Mouse (Mus musculus) heart, embryonic 12.5 days (tissue): Measurements from ENCODE around the gene Nme4. TPM values are rescaled to one million over a fixed set of nuclear protein-coding genes. Genes with fewer than 3 reads are reported as not detected.

Experiments used
- ATAC-seq: fragments of 200-750 bp; cut with Nextera tagmentation; 2 replicates; pipeline ENCODE4 v1.8.0; 2017; ENCODE audit warnings: moderate TSS enrichment, moderate library complexity; ENCODE audit not compliant: insufficient number of reproducible peaks, low FRiP score
- H3K27ac ChIP-seq: fragments of 300-500 bp; sonication (generic); 2 replicates; pipeline ENCODE4 v1.5.1; 2016; ENCODE audit warnings: mild to moderate bottlenecking, moderate library complexity; ENCODE audit not compliant: poor library complexity, severe bottlenecking
- H3K27me3 ChIP-seq: fragments of 300-500 bp; sonication (generic); replicated peaks from 2 replicates; pipeline ENCODE4 v1.6.1; 2016; ENCODE audit warnings: mild to moderate bottlenecking, moderate library complexity
- H3K36me3 ChIP-seq: fragments of 300-500 bp; sonication (generic); 2 replicates; pipeline ENCODE4 v1.6.1; 2016; ENCODE audit warnings: mild to moderate bottlenecking, moderate library complexity
- H3K4me1 ChIP-seq: fragments of 300-500 bp; sonication (generic); replicated peaks from 2 replicates; pipeline ENCODE4 v1.6.1; 2016; ENCODE audit warnings: mild to moderate bottlenecking
- H3K4me2 ChIP-seq: fragments of 300-500 bp; sonication (generic); 2 replicates; pipeline ENCODE4 v1.6.1; 2016; ENCODE audit warnings: mild to moderate bottlenecking, moderate library complexity
- H3K4me3 ChIP-seq: fragments of 300-500 bp; sonication (generic); 2 replicates; pipeline ENCODE4 v1.5.1; 2016; ENCODE audit warnings: mild to moderate bottlenecking
- H3K9ac ChIP-seq: fragments of 300-500 bp; sonication (generic); 2 replicates; pipeline ENCODE4 v1.6.1; 2016; ENCODE audit warnings: mild to moderate bottlenecking, moderate library complexity
- H3K9me3 ChIP-seq: fragments of 300-500 bp; sonication (generic); replicated peaks from 2 replicates; pipeline ENCODE4 v1.6.1; 2016; ENCODE audit warnings: mild to moderate bottlenecking, moderate library complexity
- WGBS: fragments of 180-500 bp; shearing (Covaris S2); methylation state at CpG from one replicate; pipeline ENCODE4 v1.1.7; 2016; 5-methylcytosine and 5-hydroxymethylcytosine counted together
- polyA plus RNA-seq: library from polyadenylated mRNA; unstranded; fragments of >200 nt; fragmentation: Nextera tagmentation; extraction: Ambion mirVana; gene quantifications from 2 replicates; pipeline ENCODE4 v1.2.1, GENCODE M21; 2016

Nme4 gene
- polyA plus RNA-seq, 1 experiment from 2014 or later = 65.9 TPM

DNA sequence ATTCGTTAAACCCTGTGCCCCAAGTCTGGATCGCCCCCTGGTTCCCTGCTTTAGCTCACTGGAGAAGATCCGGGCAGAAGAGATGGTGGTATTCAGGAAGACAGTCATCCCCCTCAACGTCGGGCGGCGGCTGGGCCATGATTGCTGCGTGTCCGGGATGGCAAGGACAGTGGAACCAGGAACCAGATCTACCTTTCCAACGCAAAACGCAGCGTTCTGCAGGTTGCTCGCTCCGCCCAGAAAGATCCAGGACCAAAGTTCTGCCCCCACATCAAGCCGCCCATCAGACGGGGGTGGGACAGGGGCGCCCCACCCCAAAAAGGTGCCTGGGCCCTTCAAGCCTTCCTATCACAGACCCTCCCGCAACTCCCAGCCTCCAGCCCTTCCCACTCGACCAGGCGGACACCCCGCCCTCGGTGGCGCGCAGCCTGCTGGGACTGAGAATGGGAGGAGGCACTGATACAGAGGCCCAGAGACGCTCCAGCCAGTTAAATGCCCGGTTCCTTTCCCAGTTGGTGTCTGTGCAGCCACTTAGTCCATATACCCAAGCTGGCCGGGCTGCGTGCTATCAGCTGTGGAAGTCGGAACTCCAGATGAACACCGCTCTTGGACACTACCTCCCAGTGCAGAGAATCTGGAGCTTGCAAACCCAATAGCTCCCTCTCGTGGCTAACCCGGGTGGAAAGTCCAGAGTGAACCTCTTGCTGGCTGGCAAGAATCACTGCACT is 5.3 kb downstream of the Nme4 start, which contains the start of gene Decr2:
Decr2 (minus strand) TSS at position 433 of the 728 bp plus-strand sequence.
- Histone ChIP-seq H3K36me3 (peaks cover 30% of the 10 kb centered on the region), H3K4me3 (peak within 1 kb of the TSS; percentile 68), H3K27me3 (no peaks in the 10 kb centered on the region), H3K4me1 (peaks cover 12% of the 10 kb centered on the region), H3K4me2 (peak within 1 kb of the TSS; percentile 75), H3K27ac (peak within 1 kb of the TSS; percentile 79), H3K9ac (peak within 1 kb of the TSS; percentile 70), H3K9me3 (no peaks in the 10 kb centered on the region)
- WGBS = under 1% methylated on average over 32 of the region's 32 CpGs
- ATAC-seq = peak; percentile 87

- WGBS = 86% methylated on average over 9 of the region's 9 CpGs
Measured at GRCm38 (mm10) chr17:26087059-26087564, 8.3 kb downstream of the Nme4 start.

GRCm38 (mm10) chr17:26080867-26081266 is 14.5 kb downstream of the Nme4 start:
- H3K36me3 ChIP-seq = peaks cover 22% of the 10 kb centered on the region
- H3K27ac ChIP-seq = no peak overlapping the region
- H3K9ac ChIP-seq = no peak overlapping the region

More at GRCm38 (mm10) chr17:26087059-26087564, 8.3 kb downstream of the Nme4 start:
- Histone ChIP-seq H3K9me3 (no peaks in the 10 kb centered on the region), H3K36me3 (peaks cover 33% of the 10 kb centered on the region), H3K4me1 (peaks cover 4% of the 10 kb centered on the region), H3K4me3 (no peak overlapping the region), H3K9ac (no peak overlapping the region), H3K4me2 (no peak overlapping the region), H3K27ac (no peak overlapping the region), H3K27me3 (no peaks in the 10 kb centered on the region)
- ATAC-seq = no peak

DNA sequence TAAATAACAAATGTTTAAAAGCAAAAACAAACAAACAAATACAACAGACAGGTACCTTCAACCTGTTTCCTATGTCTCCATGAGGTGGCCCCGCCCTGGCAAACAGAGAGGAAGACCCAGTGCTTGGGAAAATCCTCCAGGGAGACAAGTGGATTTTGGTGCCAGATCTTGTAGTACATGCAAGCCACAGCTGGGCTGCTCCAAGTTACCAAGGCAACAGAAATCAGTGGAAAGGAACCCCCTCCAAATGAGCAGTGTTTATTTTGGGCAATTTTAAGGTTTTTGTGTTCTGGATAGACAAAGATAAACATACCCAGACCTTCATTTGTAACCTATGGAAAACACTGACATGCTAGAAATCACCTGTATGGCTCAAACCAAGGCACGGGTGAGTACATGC is 16.6 kb downstream of the Nme4 start:
- no peak overlapping the region for H3K4me2 ChIP-seq
- H3K27ac ChIP-seq = no peak overlapping the region
- H3K9ac ChIP-seq = no peak overlapping the region
- WGBS = 75% methylated on average over 2 of the region's 2 CpGs
- H3K4me3 ChIP-seq = no peak overlapping the region
- peaks cover 17% of the 10 kb centered on the region for H3K36me3 ChIP-seq
- H3K27me3 ChIP-seq = 0 out of 2 replicates have a peak, but pooled peaks cover 2% of the 10 kb centered on the region
- no peaks in the 10 kb centered on the region for H3K9me3 ChIP-seq
- ATAC-seq = no peak
- no peaks in the 10 kb centered on the region for H3K4me1 ChIP-seq

More at GRCm38 (mm10) chr17:26080867-26081266, 14.5 kb downstream of the Nme4 start:
- H3K4me2 ChIP-seq = no peak overlapping the region
- H3K4me3 ChIP-seq = no peak overlapping the region
- no peaks in the 10 kb centered on the region for H3K9me3 ChIP-seq
- no peaks in the 10 kb centered on the region for H3K27me3 ChIP-seq
- no peak for ATAC-seq
- WGBS = 32% methylated on average over 2 of the region's 2 CpGs
- no peaks in the 10 kb centered on the region for H3K4me1 ChIP-seq

GRCm38 (mm10) chr17:26075246-26075645 is 20.2 kb downstream of the Nme4 start:
- peaks cover 6% of the 10 kb centered on the region; the same call in 1 of the 2 replicates for H3K27me3 ChIP-seq
- H3K36me3 ChIP-seq = no peaks in the 10 kb centered on the region
- ATAC-seq = no peak
- no peak overlapping the region for H3K4me3 ChIP-seq
- no peak overlapping the region for H3K4me2 ChIP-seq
- H3K27ac ChIP-seq = no peak overlapping the region
- WGBS = 64% methylated on average over 3 of the region's 3 CpGs
- H3K9ac ChIP-seq = no peak overlapping the region
- no peaks in the 10 kb centered on the region for H3K9me3 ChIP-seq
- H3K4me1 ChIP-seq = no peaks in the 10 kb centered on the region

GRCm38 (mm10) chr17:26070136-26070535 is 25.3 kb downstream of the Nme4 start:
- no peak for ATAC-seq
- H3K4me3 ChIP-seq = peak overlapping the region; percentile 69
- no peaks in the 10 kb centered on the region for H3K9me3 ChIP-seq
- H3K4me1 ChIP-seq = peaks cover 37% of the 10 kb centered on the region
- peaks cover 3% of the 10 kb centered on the region; the same call in 1 of the 2 replicates for H3K36me3 ChIP-seq
- peak overlapping the region; percentile 94 for H3K4me2 ChIP-seq
- H3K9ac ChIP-seq = 0 out of 2 replicates have a peak overlapping the region, but pooled peaks have one; percentile 79
- WGBS = 29% methylated on average over 6 of the region's 6 CpGs
- H3K27me3 ChIP-seq = peaks cover 6% of the 10 kb centered on the region; the same call in 1 of the 2 replicates
- H3K27ac ChIP-seq = no peak overlapping the region

GRCm38 (mm10) chr17:26068831-26069739 is 26.3 kb downstream of the Nme4 start, which contains the start of gene Rab11fip3:
Gene Rab11fip3 (minus strand): TSS chr17:26069555.
- Histone ChIP-seq H3K4me2 (peak within 1 kb of the TSS; percentile 94), H3K27ac (peak within 1 kb of the TSS; percentile 66), H3K36me3 (peaks cover 3% of the 10 kb centered on the region; the same call in 1 of the 2 replicates), H3K9me3 (no peaks in the 10 kb centered on the region), H3K4me1 (peaks cover 48% of the 10 kb centered on the region), H3K4me3 (peak within 1 kb of the TSS; percentile 69), H3K9ac (peak within 1 kb of the TSS; percentile 79), H3K27me3 (peaks cover 3% of the 10 kb centered on the region; the same call in 1 of the 2 replicates)
- under 1% methylated on average over 94 of the region's 94 CpGs for WGBS
- peak; percentile 95 for ATAC-seq

- Histone ChIP-seq H3K27me3 (peaks cover 3% of the 10 kb centered on the region; the same call in 1 of the 2 replicates), H3K27ac (no peak overlapping the region), H3K36me3 (peaks cover 8% of the 10 kb centered on the region; the same call in 1 of the 2 replicates), H3K9ac (peak overlapping the region; percentile 79), H3K4me2 (peak overlapping the region; percentile 94), H3K9me3 (no peaks in the 10 kb centered on the region), H3K4me1 (peaks cover 48% of the 10 kb centered on the region), H3K4me3 (peak overlapping the region; percentile 69)
- no peak; the same call in 1 of the 2 replicates for ATAC-seq
- 1% methylated on average over 44 of the region's 44 CpGs for WGBS
Measured at GRCm38 (mm10) chr17:26068024-26068830, 27.2 kb downstream of the Nme4 start.

DNA sequence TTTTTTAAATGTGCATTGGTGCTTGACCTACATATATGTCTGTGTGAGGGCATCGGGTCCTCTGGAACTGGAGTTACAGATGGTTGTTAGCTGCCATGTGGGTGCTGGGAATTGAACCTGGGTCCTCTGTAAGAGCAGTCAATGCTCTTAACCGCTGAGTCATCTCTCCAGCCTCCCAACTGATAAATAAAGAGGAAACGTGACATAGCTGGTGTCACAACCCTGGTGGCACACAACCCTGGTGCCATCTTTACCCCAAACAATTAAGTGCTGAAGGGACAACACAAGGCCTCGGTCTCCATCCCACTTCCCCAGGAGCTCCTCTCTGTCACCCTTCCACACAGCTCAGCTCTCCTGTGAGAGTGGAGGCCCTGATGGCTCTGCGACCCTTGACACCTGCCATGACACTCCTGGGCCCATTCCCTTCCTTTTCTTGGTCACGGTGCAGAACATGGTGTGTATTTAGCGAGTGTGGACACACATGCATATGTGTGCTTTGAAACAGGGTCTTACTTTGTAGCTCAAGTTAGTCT is 28.8 kb downstream of the Nme4 start:
- Histone ChIP-seq H3K9me3 (no peaks in the 10 kb centered on the region), H3K27me3 (peaks cover 3% of the 10 kb centered on the region; the same call in 1 of the 2 replicates), H3K36me3 (peaks cover 12% of the 10 kb centered on the region; the same call in 1 of the 2 replicates), H3K4me2 (peak overlapping the region; percentile 94), H3K27ac (no peak overlapping the region), H3K4me3 (peak overlapping the region; percentile 69), H3K9ac (0 out of 2 replicates have a peak overlapping the region, but pooled peaks have one; percentile 79), H3K4me1 (peaks cover 48% of the 10 kb centered on the region)
- 89% methylated on average over 7 of the region's 7 CpGs for WGBS
- ATAC-seq = no peak

- no peaks in the 10 kb centered on the region for H3K9me3 ChIP-seq
- peaks cover 44% of the 10 kb centered on the region for H3K4me1 ChIP-seq
- H3K36me3 ChIP-seq = peaks cover 14% of the 10 kb centered on the region
- H3K27ac ChIP-seq = peak overlapping the region; percentile 52
- 0 out of 2 replicates have a peak overlapping the region, but pooled peaks have one; percentile 35 for H3K9ac ChIP-seq
- H3K4me2 ChIP-seq = 0 out of 2 replicates have a peak overlapping the region, but pooled peaks have one; percentile 9
- 62% methylated on average over 6 of the region's 6 CpGs for WGBS
- H3K4me3 ChIP-seq = no peak overlapping the region
- no peaks in the 10 kb centered on the region for H3K27me3 ChIP-seq
- ATAC-seq = no peak
Measured at GRCm38 (mm10) chr17:26064916-26065315, 30.5 kb downstream of the Nme4 start.
